Mouse (Mus musculus) heart, adult 9 months (tissue): Measurements from ENCODE around the gene Prkar1b.

Source experiments
- DNase-seq, 2 experiments: peaks; one replicate each; pipeline ENCODE4 v3.0.0; 2022; ENCODE audit warnings: low spot score in 2 of 2

The Prkar1b gene

GRCm38 (mm10) chr5:139146476-139147075 lies 3.2 kb downstream of the Prkar1b start:
- no peak for DNase-seq

DNA sequence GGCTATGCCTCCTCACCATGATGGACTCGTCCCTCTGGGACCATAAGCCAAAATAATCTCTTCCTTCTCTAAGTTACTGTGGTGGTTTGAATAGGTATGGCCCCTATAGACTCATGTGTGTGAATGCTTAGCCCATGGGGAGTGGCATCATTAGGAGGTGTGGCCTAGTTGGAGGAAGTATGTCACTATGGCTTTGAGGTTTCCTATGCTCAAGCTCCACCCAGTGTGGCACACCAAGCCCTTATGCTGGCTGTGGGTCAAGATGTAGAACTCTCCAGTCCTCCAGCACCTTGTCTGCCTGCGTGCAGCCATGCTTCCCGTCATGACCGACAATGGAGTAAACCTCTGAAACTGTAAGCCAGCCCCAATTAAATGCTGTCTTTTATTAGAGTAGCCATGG lies 4.1 kb downstream of the Prkar1b start:
- no peak for DNase-seq

DNA sequence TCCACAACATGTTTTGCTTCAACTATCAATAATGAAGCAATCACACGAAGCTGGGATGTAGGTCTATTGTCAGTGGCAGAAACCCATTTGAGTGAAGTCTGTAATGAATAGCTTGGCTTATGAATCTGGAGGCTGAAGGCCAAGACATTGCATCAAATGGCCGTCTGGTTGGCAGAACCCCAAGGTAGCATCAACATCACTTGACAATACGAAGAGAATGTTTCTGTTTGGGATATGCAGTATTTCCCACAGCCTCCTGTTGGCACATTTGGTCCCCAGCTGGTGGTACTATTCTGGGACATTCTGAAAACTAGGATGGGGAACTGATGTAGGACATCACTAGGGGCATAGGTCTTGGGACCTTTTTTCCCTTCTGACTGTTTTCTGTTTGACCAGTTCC lies 5.9 kb downstream of the Prkar1b start:
- no peak for DNase-seq

GRCm38 (mm10) chr5:139141326-139141725 lies 8.5 kb downstream of the Prkar1b start:
- DNase-seq = no peak

- DNase-seq = no peak
Measured at GRCm38 (mm10) chr5:139140589-139140988, 9.2 kb downstream of the Prkar1b start.

GRCm38 (mm10) chr5:139138926-139139472 lies 10.8 kb downstream of the Prkar1b start:
- no peak for DNase-seq

GRCm38 (mm10) chr5:139138261-139138925 lies 11.4 kb downstream of the Prkar1b start:
- no peak for DNase-seq

DNA sequence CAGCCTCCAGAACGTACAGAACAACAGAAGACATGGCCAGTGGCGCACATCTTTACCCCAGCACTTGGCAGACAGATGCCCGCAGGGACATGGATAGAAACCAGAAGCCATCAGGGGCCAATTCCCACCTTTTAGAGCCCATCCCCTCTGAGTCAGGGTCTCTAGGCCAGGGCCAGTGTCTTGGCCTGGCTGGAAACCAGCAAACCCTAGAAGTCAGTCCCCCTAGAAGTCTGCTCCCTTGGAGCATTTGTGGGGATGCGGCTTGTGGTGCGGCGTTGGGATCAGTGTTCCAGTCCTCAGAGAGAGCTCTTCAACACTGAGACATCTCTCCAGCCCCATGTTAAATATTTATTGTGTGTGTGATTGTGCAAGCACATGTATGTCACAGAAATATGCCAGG lies 12.6 kb downstream of the Prkar1b start:
- no peak for DNase-seq

- no peak for DNase-seq
Measured at GRCm38 (mm10) chr5:139136341-139136740, 13.5 kb downstream of the Prkar1b start.

DNA sequence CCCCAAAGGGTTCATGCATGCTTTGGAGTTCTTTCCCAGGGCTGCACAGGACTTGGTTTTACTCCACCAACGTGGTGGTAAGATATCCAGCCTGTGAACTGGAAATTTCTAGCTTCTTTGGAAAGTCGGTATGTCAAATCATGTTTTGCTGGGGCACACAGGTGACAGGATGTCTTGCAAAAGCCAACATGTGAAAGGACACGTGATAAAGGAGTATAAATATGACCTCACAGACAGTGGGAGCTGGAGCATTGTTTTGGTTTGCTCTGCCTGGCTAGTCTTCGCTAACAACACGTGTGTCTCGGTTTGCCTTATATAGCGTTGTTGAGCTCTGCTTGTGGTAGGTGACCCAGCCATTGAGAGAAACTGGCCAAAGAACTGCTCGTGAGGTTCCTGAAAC lies 15.3 kb downstream of the Prkar1b start:
- no peak for DNase-seq

DNA sequence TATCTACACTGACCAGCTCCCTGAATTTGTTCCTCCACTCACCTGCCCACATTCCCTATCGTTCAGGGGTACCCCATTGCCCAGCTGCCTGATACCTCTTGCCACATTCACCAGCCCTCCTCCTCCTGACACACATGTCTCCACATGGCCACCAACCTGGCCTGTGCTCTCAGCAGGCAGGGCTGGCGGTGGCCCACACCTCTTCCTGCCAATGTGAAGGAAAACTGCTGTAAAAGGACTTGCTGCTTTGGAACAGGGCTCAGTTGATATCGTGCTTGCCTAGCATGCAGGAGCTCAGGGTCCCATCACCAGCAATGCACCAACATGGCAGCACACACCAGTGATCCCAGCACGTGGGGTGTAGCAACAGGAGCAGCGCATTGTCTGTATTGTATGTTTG lies 19.4 kb downstream of the Prkar1b start:
- DNase-seq = no peak

DNA sequence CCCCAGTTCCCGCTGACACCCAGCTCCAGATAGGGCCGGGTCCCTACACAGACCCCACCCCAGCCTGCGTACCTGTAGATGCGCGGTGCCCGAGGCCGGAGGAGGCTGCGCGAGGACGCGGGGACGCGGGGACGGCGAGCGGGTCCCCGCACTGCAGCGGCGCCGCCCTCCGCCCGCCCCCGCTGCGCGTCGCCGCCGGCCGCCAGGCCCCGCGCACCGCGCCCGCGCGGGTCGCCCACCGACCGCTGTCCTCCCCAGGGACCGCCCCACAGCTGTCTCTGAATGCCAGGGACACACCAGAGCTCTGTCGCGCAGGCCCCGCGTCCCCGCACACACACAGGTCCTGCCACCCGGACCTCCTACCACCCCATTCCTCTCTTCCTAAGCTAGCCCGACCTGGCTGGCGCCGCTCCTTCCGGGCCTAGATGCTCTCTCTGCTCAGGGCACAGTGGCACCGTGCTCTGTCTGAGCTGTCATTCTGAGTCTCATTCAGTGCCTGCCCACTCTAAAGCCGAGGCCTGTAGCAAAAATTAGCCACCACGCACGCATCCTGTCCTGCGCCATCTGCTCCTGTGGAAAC lies 20.1 kb downstream of the Prkar1b start:
- DNase-seq = no peak

- DNase-seq = no peak
Measured at GRCm38 (mm10) chr5:139129078-139129477, 20.7 kb downstream of the Prkar1b start.

DNA sequence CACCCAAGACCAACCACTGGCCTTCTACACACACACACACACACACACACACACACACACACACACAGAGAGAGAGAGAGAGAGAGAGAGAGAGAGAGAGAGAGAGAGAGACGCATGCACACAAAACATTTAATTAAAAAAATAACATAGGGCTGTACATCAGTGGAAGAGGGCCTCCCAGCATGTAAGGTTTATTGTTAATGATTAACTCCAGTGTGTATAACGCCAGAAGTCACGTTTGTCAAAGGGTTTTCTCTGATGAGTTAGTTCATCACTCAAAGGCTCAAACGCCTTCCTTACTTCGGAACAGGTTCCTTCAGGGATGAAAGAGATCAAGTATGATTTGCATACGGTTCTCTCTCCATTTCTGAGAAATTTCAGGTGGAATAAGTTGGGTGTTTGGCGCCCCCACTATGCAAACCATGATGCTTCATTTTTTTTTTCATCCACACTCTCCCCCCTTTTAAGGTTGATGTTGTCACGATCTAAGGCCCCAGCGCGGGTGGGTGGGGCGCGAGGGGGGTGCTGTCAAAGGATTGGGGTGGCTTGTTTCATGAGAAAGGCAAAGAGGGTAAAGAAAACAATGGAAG lies 21.2 kb downstream of the Prkar1b start:
- no peak for DNase-seq

GRCm38 (mm10) chr5:139125717-139126116 lies 24.1 kb downstream of the Prkar1b start:
- no peak for DNase-seq

DNA sequence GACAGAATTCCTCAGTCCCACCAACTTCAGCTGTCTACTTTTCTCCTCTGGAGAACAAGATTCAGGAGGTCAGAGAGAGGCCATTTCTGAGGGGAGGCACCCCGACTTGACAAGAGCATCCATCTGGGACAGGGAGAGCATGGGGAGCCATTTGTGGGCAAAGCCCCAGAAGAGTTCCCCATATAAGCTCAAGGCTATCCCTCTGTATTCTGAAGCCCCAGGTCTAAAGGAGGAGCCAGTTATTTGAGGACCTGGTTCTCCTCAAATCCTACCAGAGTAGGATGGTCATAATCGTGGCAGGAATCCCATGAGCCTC lies 30.9 kb downstream of the Prkar1b start:
- no peak for DNase-seq

- DNase-seq = peak; percentile 45 to 66
Measured at GRCm38 (mm10) chr5:139118139-139118960, 31.5 kb downstream of the Prkar1b start.

DNA sequence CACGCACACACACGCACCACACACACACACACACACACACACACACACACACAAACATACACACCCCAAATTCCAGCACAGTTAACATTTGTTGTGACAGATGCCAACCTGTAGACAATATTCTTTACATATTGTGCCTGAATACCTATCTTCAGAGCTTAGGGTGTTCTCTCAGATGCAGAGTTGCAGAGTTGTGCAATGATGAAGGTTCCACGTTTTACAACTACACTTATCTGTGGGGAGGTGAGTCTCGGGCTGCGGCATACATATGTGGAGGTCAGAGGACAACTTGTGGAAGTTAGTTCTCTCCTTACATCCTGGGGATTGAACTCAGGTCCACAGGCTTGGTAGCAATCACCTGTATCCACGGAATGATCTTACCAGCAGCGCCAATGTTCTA lies 34.3 kb downstream of the Prkar1b start:
- DNase-seq = no peak

DNA sequence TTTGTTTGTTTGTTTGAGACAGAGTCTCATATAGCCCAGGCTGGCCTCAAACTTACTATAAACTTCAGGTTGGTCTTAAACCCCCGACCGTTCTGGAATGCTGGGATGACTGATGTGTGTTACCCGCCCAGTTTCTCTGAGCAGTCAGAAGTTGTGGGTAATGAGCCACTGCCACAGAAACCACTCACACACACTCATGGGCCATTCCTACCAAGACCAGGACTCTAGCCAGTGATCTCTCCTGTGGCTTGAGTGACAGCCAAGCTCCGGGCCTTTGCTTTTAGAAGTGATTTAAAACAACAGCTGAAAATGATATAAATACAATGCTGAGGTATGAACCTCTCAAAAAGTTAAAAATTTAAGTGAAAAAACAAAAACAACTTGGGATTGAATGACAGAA lies 34.9 kb downstream of the Prkar1b start:
- DNase-seq = no peak

DNA sequence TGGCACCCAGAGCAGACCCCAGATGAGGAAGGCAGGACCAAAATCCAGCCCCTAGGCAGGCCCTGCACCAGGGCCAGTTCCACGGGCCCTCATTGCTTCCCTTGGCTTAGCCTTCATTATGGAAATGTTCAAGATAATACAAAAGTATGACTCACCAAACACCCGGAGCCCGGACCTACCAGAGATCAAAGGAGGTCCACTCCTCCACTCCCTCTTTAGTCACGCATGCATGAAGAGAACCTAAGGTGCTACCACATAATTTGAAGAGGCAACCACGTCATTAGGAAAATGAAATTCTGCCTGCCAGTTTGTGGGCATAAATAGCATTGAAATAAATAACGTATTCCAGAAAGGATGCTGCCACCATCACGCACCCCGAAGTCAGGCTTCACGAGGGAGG lies 37.4 kb downstream of the Prkar1b start:
- no peak for DNase-seq

GRCm38 (mm10) chr5:139111991-139112390 lies 37.8 kb downstream of the Prkar1b start:
- DNase-seq = no peak
